Mouse (Mus musculus) hindbrain, postnatal 0 days (tissue): Measurements from ENCODE around the gene Xylt1. TPM values are rescaled to one million over a fixed set of nuclear protein-coding genes. Genes with fewer than 3 reads are reported as not detected.

Experiments used
- ATAC-seq: fragments of 200-750 bp; cut with Nextera tagmentation; 2 replicates; pipeline ENCODE4 v1.8.0; 2017; ENCODE audit warnings: mild to moderate bottlenecking, moderate TSS enrichment, moderate library complexity
- DNase-seq: peaks from one replicate; pipeline ENCODE4 v3.0.0-alpha.2; 2015; ENCODE audit warnings: low spot score
- H3K27ac ChIP-seq: fragments of 300-500 bp; sonication (generic); 2 replicates; pipeline ENCODE4 v1.5.1; 2014; ENCODE audit warnings: mild to moderate bottlenecking
- H3K27me3 ChIP-seq: fragments of 300-500 bp; sonication (generic); 2 replicates; pipeline ENCODE4 v1.6.1; 2014; ENCODE audit warnings: low read length, mixed read lengths; ENCODE audit not compliant: insufficient read depth
- H3K36me3 ChIP-seq: fragments of 300-500 bp; sonication (generic); 2 replicates; pipeline ENCODE4 v1.6.1; 2014; ENCODE audit warnings: low read length, mixed read lengths; ENCODE audit not compliant: insufficient read depth
- H3K4me1 ChIP-seq: fragments of 300-500 bp; sonication (generic); 2 replicates; pipeline ENCODE4 v1.6.1; 2014; ENCODE audit warnings: antibody characterized with exemption, low read length, mixed read lengths; ENCODE audit not compliant: insufficient read depth
- H3K4me2 ChIP-seq: fragments of 300-500 bp; sonication (generic); 2 replicates; pipeline ENCODE4 v1.6.1; 2014; ENCODE audit warnings: low read depth, mild to moderate bottlenecking, low read length, moderate library complexity, mixed read lengths
- H3K4me3 ChIP-seq: fragments of 300-500 bp; sonication (generic); 2 replicates; pipeline ENCODE4 v1.5.1; 2014; ENCODE audit warnings: low read length
- H3K9ac ChIP-seq: fragments of 300-500 bp; sonication (generic); replicated peaks from 2 replicates; pipeline ENCODE4 v1.6.1; 2014; ENCODE audit warnings: mild to moderate bottlenecking, low read length, moderate library complexity, mixed read lengths
- H3K9me3 ChIP-seq: fragments of 300-500 bp; sonication (generic); 2 replicates; pipeline ENCODE4 v1.6.1; 2016; ENCODE audit warnings: low read length, mixed read lengths
- CTCF ChIP-seq: IDR thresholded peaks from 2 replicates; pipeline ENCODE4 v1.5.1; 2016; ENCODE audit warnings: antibody characterized with exemption, control low read depth, low read depth
- WGBS: fragments of 180-500 bp; shearing (Covaris S2); extraction: QIAGEN DNeasy Blood & Tissue Kit; methylation state at CpG from one replicate; pipeline ENCODE4 v1.1.7; 2014; 5-methylcytosine and 5-hydroxymethylcytosine counted together
- polyA plus RNA-seq: library from polyadenylated mRNA; unstranded; fragments of >200 nt; fragmentation: Nextera tagmentation; extraction: Ambion mirVana; gene quantifications from 2 replicates; pipeline ENCODE4 v1.2.1, GENCODE M21; 2015
- total RNA-seq: library from RNA; depleted of rRNA; stranded (reverse); fragments of >200 nt; gene quantifications from 2 replicates; pipeline ENCODE4 v1.2.3, GENCODE M21; 2014

Gene Xylt1
- total and polyA plus RNA-seq, 2 experiments from 2014 or later, result 3.0 to 16.6 TPM

DNA sequence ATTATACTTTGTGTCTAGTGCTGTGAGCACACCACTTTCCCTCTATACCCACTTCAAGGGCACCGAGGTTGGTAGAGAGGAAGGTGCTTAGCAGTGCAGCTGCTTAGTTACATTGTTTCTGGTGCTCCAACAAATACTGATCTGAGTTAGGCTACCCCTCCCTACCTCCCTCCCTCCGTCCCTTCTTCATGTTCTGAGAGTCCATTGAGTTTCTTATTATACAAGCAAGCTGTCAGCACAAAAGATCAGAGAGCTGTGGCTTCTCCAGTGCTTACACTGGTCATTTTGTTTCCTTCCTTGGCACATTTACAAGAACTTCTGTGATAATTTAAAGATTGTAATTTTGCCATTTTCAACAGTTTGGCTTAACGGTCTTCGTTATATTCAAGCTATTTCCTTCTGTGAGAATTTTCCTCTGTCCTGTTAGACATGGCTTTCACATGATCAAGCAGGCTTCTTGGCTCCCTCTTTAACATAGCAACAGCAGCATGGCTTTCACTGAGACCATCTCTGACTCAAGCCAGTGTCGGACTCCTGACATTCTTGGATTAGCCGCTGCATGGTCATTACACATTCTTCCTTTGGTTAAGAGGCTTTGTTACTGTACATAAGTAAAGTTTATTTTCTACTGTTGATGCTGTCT, 12.0 kb upstream of the Xylt1 start:
- no peaks in the 10 kb centered on the region for H3K4me1 ChIP-seq
- H3K4me2 ChIP-seq, result no peak overlapping the region
- no peaks in the 10 kb centered on the region for H3K36me3 ChIP-seq
- H3K9ac ChIP-seq, result no peak overlapping the region
- H3K4me3 ChIP-seq, result no peak overlapping the region
- H3K9me3 ChIP-seq, result no peaks in the 10 kb centered on the region
- WGBS, result 49% methylated on average over 6 of the region's 6 CpGs
- ATAC-seq (no peak), DNase-seq (no peak)
- no peak overlapping the region for H3K27ac ChIP-seq
- TF ChIP-seq CTCF, result no peak
- no peaks in the 10 kb centered on the region for H3K27me3 ChIP-seq

DNA sequence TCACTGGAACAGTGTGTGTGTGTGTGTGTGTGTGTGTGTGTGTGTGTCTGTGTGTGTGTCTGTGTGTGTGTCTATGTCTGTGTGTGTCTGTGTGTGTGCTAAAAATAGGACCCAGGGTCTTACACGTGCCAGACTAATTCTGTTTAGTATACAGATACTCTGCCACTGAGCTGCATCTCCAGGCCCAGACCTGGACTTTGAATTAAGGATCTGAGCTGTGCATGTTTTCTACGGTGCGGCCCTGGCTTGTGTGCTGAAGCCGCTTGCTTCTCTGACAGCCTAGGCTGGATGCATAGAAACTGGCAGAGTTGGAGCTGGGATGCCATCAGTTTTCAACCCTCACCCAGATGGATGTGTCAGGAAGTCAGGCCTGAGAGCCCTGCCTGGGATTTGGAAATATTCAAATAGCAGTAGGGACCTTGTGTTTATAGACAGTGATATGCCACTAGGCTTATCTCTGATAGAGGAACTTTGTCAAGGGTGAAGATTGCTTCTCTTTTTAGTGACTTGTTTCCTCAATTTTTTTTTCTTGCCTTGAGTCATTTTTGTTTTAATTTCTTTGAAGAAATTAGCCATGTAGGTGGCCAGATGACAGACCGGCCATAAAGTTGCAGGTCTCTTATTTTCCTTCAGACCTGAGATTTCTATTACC, 11.4 kb upstream of the Xylt1 start:
- 77% methylated on average over 5 of the region's 5 CpGs for WGBS
- no peak overlapping the region for H3K9ac ChIP-seq
- no peaks in the 10 kb centered on the region for H3K36me3 ChIP-seq
- no peak for TF ChIP-seq CTCF
- H3K4me1 ChIP-seq, result no peaks in the 10 kb centered on the region
- DNase-seq (no peak), ATAC-seq (no peak)
- H3K4me3 ChIP-seq, result no peak overlapping the region
- H3K4me2 ChIP-seq, result no peak overlapping the region
- H3K27ac ChIP-seq, result no peak overlapping the region
- no peaks in the 10 kb centered on the region for H3K27me3 ChIP-seq
- no peaks in the 10 kb centered on the region for H3K9me3 ChIP-seq

DNA sequence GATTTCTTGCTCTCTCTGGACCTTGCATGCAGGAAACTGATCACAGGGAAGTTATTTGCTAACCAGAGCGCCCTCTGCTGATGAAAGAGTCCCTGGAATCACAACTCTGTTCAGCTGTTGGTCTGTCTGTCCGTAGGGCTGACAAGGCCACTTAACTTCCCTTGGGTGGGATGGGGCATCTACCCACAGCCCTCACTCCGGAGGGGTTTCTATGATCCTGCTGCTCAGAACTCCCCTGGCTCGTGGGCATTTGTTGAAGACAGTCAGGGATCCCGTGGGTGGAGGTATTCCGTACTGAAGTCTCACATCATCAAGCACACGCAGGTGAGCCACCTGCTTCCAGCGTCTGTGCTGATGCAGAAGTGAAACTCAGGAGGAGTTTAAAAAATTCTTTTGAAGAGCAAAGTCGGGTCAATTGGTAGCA, 4.9 kb upstream of the Xylt1 start:
- Histone ChIP-seq H3K4me3 (no peak overlapping the region), H3K4me2 (no peak overlapping the region), H3K36me3 (no peaks in the 10 kb centered on the region), H3K9ac (no peak overlapping the region), H3K9me3 (no peaks in the 10 kb centered on the region), H3K27me3 (0 out of 2 replicates have a peak, but pooled peaks cover 4% of the 10 kb centered on the region), H3K4me1 (no peaks in the 10 kb centered on the region), H3K27ac (no peak overlapping the region)
- DNase-seq (peak; percentile 90), ATAC-seq (0 out of 2 replicates have a peak, but pooled peaks have one; percentile 36)
- TF ChIP-seq CTCF, result peak; percentile 86
- WGBS, result 33% methylated on average over 9 of the region's 9 CpGs

DNA sequence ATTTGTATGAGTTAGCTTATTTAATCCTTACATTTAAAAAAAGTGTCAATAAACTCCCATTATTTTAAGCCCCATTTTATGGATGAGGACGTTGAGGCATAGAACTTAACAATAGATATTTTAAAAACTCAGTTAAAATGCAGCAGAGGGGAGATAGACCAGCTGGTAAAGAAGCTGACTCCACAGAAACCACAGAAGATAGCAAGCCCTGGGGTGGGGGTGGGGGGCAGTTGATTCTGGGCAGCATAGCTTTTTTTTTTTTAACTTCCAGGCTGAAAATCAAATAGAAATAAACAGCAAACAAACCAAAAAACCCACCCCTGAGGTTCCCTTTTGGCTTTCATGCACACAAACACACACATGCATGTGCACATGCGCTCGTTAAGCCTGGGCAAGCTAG, 3.6 kb upstream of the Xylt1 start:
- Histone ChIP-seq H3K27me3 (0 out of 2 replicates have a peak, but pooled peaks cover 4% of the 10 kb centered on the region), H3K4me2 (no peak overlapping the region), H3K9me3 (no peaks in the 10 kb centered on the region), H3K9ac (no peak overlapping the region), H3K36me3 (no peaks in the 10 kb centered on the region), H3K4me3 (no peak overlapping the region), H3K4me1 (peaks cover 3% of the 10 kb centered on the region; the same call in 1 of the 2 replicates), H3K27ac (no peak overlapping the region)
- no peak for TF ChIP-seq CTCF
- ATAC-seq (no peak), DNase-seq (no peak)
- 81% methylated on average over 3 of the region's 3 CpGs for WGBS

DNA sequence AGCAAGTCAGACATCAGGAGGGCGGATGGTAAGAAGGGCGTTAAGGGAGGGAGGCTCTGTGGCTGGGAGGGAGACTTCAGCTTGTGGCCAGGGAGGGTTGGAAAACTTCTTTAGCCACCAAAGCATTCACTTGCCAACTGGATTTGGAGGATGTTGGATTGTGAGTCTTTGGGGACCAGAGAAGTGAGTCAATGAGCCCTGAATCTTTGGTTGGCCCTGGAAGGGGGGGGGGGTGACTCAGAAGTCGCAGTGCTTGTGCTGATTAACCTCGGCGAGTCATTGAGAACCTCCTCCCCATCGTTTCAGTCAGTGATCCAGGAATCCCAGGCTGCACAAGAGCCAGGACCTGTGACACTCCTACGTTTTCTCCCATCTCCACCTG, 752 bp upstream of the Xylt1 start:
- H3K9ac ChIP-seq, result 0 out of 2 replicates have a peak overlapping the region, but pooled peaks have one; percentile 84
- H3K4me3 ChIP-seq, result peak overlapping the region; percentile 86
- H3K36me3 ChIP-seq, result no peaks in the 10 kb centered on the region
- no peaks in the 10 kb centered on the region for H3K9me3 ChIP-seq
- no peak for DNase-seq
- 0 out of 2 replicates have a peak, but pooled peaks cover 4% of the 10 kb centered on the region for H3K27me3 ChIP-seq
- no peak for ATAC-seq
- H3K27ac ChIP-seq, result no peak overlapping the region
- H3K4me2 ChIP-seq, result peak overlapping the region; percentile 83
- no peak for TF ChIP-seq CTCF
- 9% methylated on average over 7 of the region's 7 CpGs for WGBS
- H3K4me1 ChIP-seq, result peaks cover 5% of the 10 kb centered on the region; the same call in 1 of the 2 replicates

DNA sequence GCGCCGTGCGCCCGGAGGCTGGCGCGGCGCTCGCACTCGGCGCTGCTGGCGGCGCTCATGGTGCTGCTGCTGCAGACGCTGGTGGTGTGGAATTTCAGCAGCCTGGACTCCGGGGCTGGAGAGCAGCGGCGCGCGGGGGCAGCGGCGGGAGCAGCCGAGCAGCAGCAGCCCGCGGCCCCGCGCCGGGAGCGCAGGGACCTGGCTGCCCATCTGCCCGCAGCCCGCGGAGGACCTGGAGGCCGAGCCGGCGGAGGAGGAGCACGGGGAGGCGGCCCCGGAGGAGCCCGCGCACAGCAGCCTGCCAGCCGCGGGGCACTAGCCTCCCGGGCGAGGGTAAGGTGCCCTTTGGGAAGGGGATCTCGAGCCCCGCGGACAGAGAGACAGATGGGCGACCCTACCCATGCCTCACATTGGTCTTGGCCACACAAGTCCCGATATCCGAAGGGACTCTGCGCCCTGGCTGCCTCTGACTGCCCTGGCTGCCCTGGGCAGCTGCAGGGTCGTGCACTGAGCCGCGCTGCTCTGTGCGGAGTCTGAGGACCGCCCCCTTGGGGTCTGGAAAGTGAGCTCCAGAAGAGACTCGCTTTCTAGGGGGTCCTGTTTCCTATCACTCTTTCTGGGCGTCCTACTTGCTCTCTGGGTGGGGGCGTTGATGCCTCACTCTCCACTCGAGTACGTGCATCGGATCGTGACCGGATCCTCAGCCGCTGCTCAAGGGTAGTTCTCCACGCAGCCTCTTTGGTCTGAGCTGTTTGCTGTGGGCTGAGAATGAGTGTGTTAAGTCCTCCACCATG, 606 bp downstream of the Xylt1 start:
- Histone ChIP-seq H3K9ac (peak overlapping the region; percentile 84), H3K27ac (peak overlapping the region; percentile 75), H3K36me3 (no peaks in the 10 kb centered on the region), H3K27me3 (0 out of 2 replicates have a peak, but pooled peaks cover 4% of the 10 kb centered on the region), H3K4me2 (peak overlapping the region; percentile 83), H3K4me3 (peak overlapping the region; percentile 86), H3K9me3 (no peaks in the 10 kb centered on the region), H3K4me1 (peaks cover 5% of the 10 kb centered on the region; the same call in 1 of the 2 replicates)
- DNase-seq (peak; percentile 59), ATAC-seq (peak; percentile 72)
- no peak for TF ChIP-seq CTCF
- under 1% methylated on average over 50 of the region's 64 CpGs for WGBS
